Mouse (Mus musculus): ENCODE measurements around the gene Acox3.

DNA sequence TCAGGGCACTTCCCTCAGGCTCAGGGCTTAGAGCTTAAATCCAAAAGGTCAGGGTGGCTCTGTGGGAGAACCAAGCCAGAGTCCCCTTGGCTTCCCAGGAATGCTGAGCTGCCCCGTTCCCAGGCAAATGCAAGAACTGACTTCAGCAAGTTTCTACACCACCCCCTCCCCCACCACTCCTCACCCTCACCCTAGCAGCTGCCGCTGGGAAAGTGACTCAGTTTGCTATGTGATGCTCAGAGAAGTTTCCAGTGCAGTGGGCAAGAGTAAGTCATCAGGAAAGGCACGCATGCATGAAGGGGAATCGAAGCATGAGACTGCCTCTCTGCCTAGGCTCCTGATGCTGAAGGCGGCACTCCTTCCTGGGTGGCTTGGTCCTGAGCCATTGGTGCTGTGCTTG is 34.1 kb downstream of the Acox3 start:
- TF ChIP-seq CTCF (IDR thresholded peaks at IDR 0.05; ENCODE audit: low read depth) (no peak), EP300 (optimal IDR thresholded peaks at IDR 0.05) (no peak)
